Mouse (Mus musculus): Measurements from ENCODE around the gene Pamr1. TPM values are rescaled to one million over a fixed set of nuclear protein-coding genes. Genes with fewer than 3 reads are reported as not detected.

Gene Pamr1
- polyA plus RNA-seq, 1 experiment from 2014 or later, result 7.2 TPM

GRCm38 (mm10) chr2:102674582-102674981 lies 124.8 kb downstream of the Pamr1 start:
- no peaks in the 10 kb centered on the region for H3K9me3 ChIP-seq
- H3K27ac ChIP-seq, result peak overlapping the region; percentile 62; the same call in 1 of the 2 replicates
- H3K4me1 ChIP-seq, result peaks cover 28% of the 10 kb centered on the region
- WGBS, result 38% methylated on average over 2 of the region's 2 CpGs
- no peaks in the 10 kb centered on the region for H3K27me3 ChIP-seq (replicated peaks)
- H3K36me3 ChIP-seq (replicated peaks), result no peaks in the 10 kb centered on the region
- no peak overlapping the region for H3K4me3 ChIP-seq
- ATAC-seq (replicated peaks), result no peak
- no peak overlapping the region for H3K4me2 ChIP-seq
- no peak overlapping the region for H3K9ac ChIP-seq

GRCm38 (mm10) chr2:102675275-102675674 lies 125.5 kb downstream of the Pamr1 start:
- no peaks in the 10 kb centered on the region for H3K27me3 ChIP-seq (replicated peaks)
- no peaks in the 10 kb centered on the region for H3K36me3 ChIP-seq (replicated peaks)
- H3K4me2 ChIP-seq, result no peak overlapping the region
- H3K27ac ChIP-seq, result no peak overlapping the region
- H3K4me3 ChIP-seq, result no peak overlapping the region
- H3K9me3 ChIP-seq, result no peaks in the 10 kb centered on the region
- H3K9ac ChIP-seq, result no peak overlapping the region
- H3K4me1 ChIP-seq, result peaks cover 24% of the 10 kb centered on the region
- 72% methylated on average over 6 of the region's 6 CpGs for WGBS
- no peak for ATAC-seq (replicated peaks)

GRCm38 (mm10) chr2:102676716-102677312 lies 127.0 kb downstream of the Pamr1 start:
- Histone ChIP-seq H3K27ac (no peak overlapping the region), H3K9me3 (no peaks in the 10 kb centered on the region), H3K4me3 (no peak overlapping the region), H3K36me3 (replicated peaks) (no peaks in the 10 kb centered on the region), H3K4me2 (no peak overlapping the region), H3K9ac (no peak overlapping the region), H3K27me3 (replicated peaks) (no peaks in the 10 kb centered on the region), H3K4me1 (peaks cover 24% of the 10 kb centered on the region)
- WGBS, result 95% methylated on average over 9 of the region's 9 CpGs
- ATAC-seq (replicated peaks), result no peak

- Histone ChIP-seq H3K4me2 (no peak overlapping the region), H3K9ac (no peak overlapping the region), H3K27me3 (replicated peaks) (no peaks in the 10 kb centered on the region), H3K4me3 (no peak overlapping the region), H3K4me1 (peaks cover 24% of the 10 kb centered on the region), H3K36me3 (replicated peaks) (no peaks in the 10 kb centered on the region), H3K9me3 (no peaks in the 10 kb centered on the region), H3K27ac (no peak overlapping the region)
- ATAC-seq (replicated peaks), result no peak
- 87% methylated on average over 6 of the region's 6 CpGs for WGBS
Observed at GRCm38 (mm10) chr2:102677400-102677799, 127.6 kb downstream of the Pamr1 start.

DNA sequence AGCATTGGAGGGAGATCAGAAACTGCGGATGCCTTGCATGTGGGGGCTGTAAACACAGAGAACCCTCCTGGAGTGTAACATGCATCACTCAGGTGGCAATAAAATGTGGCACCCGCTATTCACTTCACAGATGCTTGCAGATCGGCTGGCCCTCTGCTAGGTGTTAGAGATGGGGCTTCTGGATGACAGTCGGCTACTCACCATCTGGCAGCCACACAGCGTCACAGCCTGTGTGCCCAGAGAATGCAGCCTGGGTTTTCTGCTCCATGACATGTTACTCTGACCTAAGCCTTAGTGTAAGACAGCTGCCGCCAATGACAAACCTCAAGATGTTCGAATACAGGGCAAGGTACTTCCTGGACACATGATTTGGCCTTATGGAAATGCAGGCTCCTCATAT lies 131.5 kb downstream of the Pamr1 start:
- Histone ChIP-seq H3K27ac (no peak overlapping the region), H3K4me2 (no peak overlapping the region), H3K27me3 (replicated peaks) (no peaks in the 10 kb centered on the region), H3K9me3 (no peaks in the 10 kb centered on the region), H3K9ac (no peak overlapping the region), H3K36me3 (replicated peaks) (no peaks in the 10 kb centered on the region), H3K4me3 (no peak overlapping the region), H3K4me1 (peaks cover 19% of the 10 kb centered on the region)
- ATAC-seq (replicated peaks), result no peak
- WGBS, result 82% methylated on average over 7 of the region's 7 CpGs

DNA sequence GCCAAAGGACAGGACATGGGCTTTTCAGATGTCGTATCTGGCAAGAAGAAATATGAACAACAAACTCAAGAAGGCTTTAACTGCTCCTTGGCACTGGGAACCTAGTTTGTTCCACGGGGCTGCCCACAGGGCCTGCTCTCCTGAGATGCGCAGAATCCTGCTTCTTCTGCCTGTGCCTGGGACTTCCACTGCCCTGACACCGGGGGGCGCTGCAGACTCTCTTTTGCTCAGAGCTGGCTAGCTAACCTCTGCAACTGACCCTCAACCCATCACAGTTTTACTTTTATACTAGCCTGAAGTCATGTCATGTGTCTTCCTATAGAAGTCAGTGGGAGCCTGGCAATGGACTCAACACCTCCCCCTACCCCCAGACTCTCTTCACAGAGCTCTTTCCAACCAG lies 132.4 kb downstream of the Pamr1 start:
- 57% methylated on average over 5 of the region's 5 CpGs for WGBS
- Histone ChIP-seq H3K9me3 (no peaks in the 10 kb centered on the region), H3K9ac (no peak overlapping the region), H3K27me3 (replicated peaks) (no peaks in the 10 kb centered on the region), H3K4me2 (no peak overlapping the region), H3K36me3 (replicated peaks) (no peaks in the 10 kb centered on the region), H3K27ac (no peak overlapping the region), H3K4me3 (no peak overlapping the region), H3K4me1 (peaks cover 24% of the 10 kb centered on the region)
- no peak for ATAC-seq (replicated peaks)

- Histone ChIP-seq H3K9me3 (no peaks in the 10 kb centered on the region), H3K4me2 (peak overlapping the region; percentile 45), H3K4me3 (0 out of 2 replicates have a peak overlapping the region, but pooled peaks have one; percentile 10), H3K4me1 (peaks cover 34% of the 10 kb centered on the region), H3K9ac (no peak overlapping the region; the same call in 1 of the 2 replicates), H3K36me3 (replicated peaks) (no peaks in the 10 kb centered on the region), H3K27me3 (replicated peaks) (no peaks in the 10 kb centered on the region), H3K27ac (peak overlapping the region; percentile 83)
- WGBS, result 82% methylated on average over 7 of the region's 7 CpGs
- peak; percentile 90 for ATAC-seq (replicated peaks)
Observed at GRCm38 (mm10) chr2:102685371-102686107, 135.7 kb downstream of the Pamr1 start.

DNA sequence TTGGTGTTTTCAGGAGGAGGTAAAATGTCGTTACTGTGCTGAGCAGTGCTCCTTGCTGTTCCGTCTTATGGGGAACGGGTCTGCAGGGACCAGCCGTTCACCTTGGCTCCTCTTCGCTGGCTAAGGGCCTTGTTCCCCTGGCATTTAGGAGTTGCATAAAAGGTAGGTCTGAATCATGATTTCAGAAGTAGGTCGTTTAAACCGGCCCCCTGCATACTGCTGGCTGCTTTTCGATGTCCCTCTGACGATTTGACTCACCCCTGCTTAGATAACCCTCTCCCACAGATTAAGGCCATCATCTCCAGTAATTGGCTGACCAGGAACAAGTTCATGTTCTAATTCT lies 136.3 kb downstream of the Pamr1 start:
- H3K36me3 ChIP-seq (replicated peaks), result no peaks in the 10 kb centered on the region
- peak; percentile 40; the same call in 1 of the 2 replicates for ATAC-seq (replicated peaks)
- peak overlapping the region; percentile 14; the same call in 1 of the 2 replicates for H3K9ac ChIP-seq
- no peaks in the 10 kb centered on the region for H3K27me3 ChIP-seq (replicated peaks)
- peak overlapping the region; percentile 83 for H3K27ac ChIP-seq
- H3K4me3 ChIP-seq, result peak overlapping the region; percentile 10; the same call in 1 of the 2 replicates
- H3K4me1 ChIP-seq, result peaks cover 34% of the 10 kb centered on the region
- H3K9me3 ChIP-seq, result no peaks in the 10 kb centered on the region
- H3K4me2 ChIP-seq, result peak overlapping the region; percentile 45
- 19% methylated on average over 9 of the region's 9 CpGs for WGBS

Other genes with a start within 250 kb of the Pamr1 start
- gene Trim44, start 142.2 kb upstream of the Pamr1 start, polyA plus RNA-seq (2015; fragmentation: Nextera tagmentation; extraction: Ambion mirVana), result 69.4 and 70.8 TPM in 2 replicates
- 35.5 and 37.9 TPM in 2 replicates for gene Fjx1, start 97.5 kb upstream of the Pamr1 start, polyA plus RNA-seq (2015; fragmentation: Nextera tagmentation; extraction: Ambion mirVana)
- gene Slc1a2, start 108.6 kb downstream of the Pamr1 start, polyA plus RNA-seq (2015; fragmentation: Nextera tagmentation; extraction: Ambion mirVana), result 17.1 and 18.9 TPM in 2 replicates

All from midbrain, embryonic 15.5 days (tissue).